Mouse (Mus musculus) lung, postnatal 0 days (tissue): ENCODE results near the gene Podnl1.

Source experiments
- CTCF ChIP-seq: IDR thresholded peaks from 2 replicates; pipeline ENCODE4 v1.5.1; 2016; ENCODE audit warnings: antibody characterized with exemption, mild to moderate bottlenecking
- EP300 ChIP-seq: IDR thresholded peaks from 2 replicates; pipeline ENCODE4 v1.6.1; 2016; ENCODE audit warnings: antibody characterized with exemption, mild to moderate bottlenecking, control low read depth

DNA sequence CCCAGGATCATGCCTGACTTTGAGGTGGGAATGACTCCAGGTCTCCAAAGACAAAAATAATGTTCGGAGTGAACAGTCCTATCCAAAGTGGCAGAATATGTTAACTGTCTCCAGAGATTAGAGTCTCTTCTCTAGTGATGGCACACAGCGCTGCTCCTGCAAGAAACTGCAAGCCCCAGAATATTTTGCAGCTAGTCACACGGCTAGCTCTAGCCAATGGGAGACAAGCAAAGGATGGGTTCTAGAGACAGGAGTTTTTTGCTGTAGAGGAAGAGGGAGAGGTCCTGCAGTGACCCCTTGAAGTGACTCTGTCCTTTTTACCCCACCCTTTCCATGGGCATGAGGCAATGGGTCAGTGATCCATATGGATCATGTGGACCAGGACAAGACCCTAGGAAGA lies 12.1 kb downstream of the Podnl1 start:
- TF ChIP-seq CTCF (no peak), EP300 (no peak)
